Mouse (Mus musculus): ENCODE results near the gene Endov. TPM values are rescaled to one million over a fixed set of nuclear protein-coding genes. Genes with fewer than 3 reads are reported as not detected.

Gene Endov
- polyA plus RNA-seq, 1 experiment from 2014 or later = 21.1 TPM

DNA sequence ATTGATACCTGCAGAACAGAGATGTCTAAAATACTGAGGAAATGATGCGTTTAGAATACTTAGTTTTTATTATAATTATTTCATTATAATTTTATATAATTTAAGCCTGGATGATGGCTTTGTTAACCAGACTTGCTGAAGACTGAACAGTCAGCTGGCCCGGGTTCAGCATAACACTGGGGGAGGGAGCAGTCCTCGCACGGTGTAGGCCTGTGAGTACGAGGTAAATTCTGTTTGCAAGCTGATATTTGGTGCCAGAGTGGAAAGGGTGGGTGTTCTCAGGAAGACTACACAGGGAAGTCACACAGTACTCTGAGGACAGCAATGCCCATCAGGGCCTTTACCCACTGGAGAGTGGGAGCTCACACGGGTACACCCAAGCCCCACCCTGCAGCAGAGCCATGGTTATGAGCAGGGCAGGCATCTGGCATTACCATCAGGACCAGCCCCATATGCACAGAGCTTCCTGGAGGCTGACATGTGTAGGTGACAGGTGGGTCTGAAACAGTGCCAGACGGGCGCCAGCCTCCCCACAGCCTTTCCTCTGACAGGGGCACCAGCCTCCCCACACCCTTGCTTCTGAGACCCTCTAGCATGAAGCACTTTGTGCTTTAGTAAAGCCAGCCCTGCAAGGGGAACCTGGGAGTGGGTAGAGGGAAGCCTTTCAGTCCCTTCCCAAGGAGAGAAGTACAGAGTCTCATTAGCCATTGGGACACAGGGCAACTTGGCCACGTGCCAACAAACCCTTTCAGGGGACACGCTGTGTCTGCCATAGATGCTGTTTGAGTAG lies 59.6 kb downstream of the Endov start:
- WGBS = 54% methylated on average over 10 of the region's 10 CpGs
- Histone ChIP-seq H3K36me3 (replicated peaks) (no peaks in the 10 kb centered on the region), H3K27ac (replicated peaks) (no peak overlapping the region), H3K9me3 (no peaks in the 10 kb centered on the region), H3K4me3 (no peak overlapping the region), H3K4me1 (peaks cover 59% of the 10 kb centered on the region), H3K27me3 (replicated peaks; ENCODE audit: low read depth, poor library complexity, severe bottlenecking) (peaks cover 98% of the 10 kb centered on the region)
- no peak for DNase-seq (ENCODE audit: low spot score)

DNA sequence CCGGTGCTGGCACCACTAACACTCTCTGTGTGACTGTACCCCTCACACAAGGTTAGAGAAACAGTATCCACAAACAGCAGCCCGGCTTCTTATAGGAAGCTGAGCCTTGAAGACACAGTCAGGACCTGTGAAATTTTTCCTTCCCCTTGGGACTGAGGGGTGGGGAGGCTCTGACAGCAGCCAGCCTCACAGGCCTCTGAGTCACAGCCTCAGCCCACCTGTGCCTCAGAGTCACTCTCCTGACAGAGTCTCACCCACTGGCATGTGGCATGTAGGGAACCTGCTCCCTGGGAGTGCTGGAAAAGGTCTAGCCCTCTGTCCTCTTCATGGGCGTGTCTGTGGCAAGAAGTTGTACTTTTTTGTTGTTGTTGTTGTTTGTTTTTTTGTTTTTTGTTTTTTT lies 60.3 kb downstream of the Endov start:
- no peak overlapping the region for H3K4me3 ChIP-seq
- H3K27me3 ChIP-seq (replicated peaks; ENCODE audit: low read depth, poor library complexity, severe bottlenecking) = peaks cover 98% of the 10 kb centered on the region
- H3K27ac ChIP-seq (replicated peaks) = no peak overlapping the region
- peaks cover 52% of the 10 kb centered on the region for H3K4me1 ChIP-seq
- H3K9me3 ChIP-seq = no peaks in the 10 kb centered on the region
- H3K36me3 ChIP-seq (replicated peaks) = no peaks in the 10 kb centered on the region
- 54% methylated on average over 3 of the region's 3 CpGs for WGBS
- no peak for DNase-seq (ENCODE audit: low spot score)

DNA sequence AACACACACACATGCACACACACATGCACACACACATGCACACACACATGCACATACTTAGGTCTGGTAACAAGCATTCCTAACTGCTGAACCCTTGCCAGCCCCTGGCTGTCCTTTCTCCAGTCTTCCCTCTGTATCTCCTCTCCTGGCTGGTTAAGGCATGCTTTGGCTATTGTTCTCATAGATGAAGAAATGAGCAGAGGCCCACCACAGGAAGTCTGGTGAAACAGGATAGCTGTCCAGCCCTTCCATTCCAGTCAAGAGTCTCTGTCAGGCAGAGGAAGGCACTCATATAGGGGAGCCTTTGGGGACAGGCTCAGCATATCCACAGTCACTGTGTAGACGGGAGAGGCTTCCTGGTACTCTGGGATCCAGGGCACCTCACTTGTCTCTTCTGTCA lies 61.2 kb downstream of the Endov start:
- Histone ChIP-seq H3K27me3 (replicated peaks; ENCODE audit: low read depth, poor library complexity, severe bottlenecking) (peaks cover 98% of the 10 kb centered on the region), H3K4me3 (no peak overlapping the region), H3K36me3 (replicated peaks) (no peaks in the 10 kb centered on the region), H3K9me3 (no peaks in the 10 kb centered on the region), H3K27ac (replicated peaks) (no peak overlapping the region), H3K4me1 (peaks cover 46% of the 10 kb centered on the region)
- 38% methylated on average over 1 of the region's 1 CpGs for WGBS
- no peak for DNase-seq (ENCODE audit: low spot score)

DNA sequence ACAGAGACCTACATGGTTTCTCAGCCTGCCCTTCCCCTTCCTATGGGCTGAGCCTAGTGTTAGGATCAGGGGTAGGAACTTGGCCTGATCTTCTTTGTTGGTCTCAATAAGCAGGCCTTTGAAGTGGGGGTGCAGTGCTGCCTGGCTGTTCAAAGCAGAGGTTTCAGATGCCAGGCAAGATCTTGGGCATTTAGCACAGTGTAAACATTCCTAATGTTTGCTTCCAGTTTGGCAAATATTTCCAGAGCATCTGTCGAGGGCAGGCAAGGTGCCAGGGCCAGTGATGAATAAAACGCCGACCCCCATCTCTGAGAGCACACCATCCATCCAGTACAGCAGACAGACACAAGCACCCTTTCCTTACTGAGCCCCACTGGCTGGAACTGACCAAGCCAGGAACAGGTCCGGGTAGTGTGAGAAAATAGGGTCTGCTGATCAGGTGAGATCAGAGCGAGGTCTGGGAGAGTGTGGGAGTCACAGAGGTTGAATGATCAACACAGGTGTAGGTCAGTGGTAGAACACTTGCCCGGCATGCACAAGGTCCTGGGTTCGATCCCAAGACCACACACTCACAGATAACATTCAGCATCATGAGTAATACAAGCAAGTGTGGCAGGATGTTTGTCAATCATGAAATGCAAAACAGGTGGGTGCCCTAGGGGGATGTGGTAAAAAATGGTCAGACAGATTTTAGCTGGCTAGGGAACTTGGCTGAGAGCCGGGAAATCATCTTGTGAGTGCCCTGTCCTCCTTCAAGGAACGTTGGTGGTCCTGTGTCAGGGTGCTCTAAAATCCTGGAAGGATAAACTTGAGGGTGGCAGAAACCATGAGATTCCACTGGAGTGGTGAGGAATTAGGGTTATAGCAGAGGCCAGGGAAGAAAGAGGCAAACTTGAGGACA lies 62.0 kb downstream of the Endov start:
- H3K27me3 ChIP-seq (replicated peaks; ENCODE audit: low read depth, poor library complexity, severe bottlenecking) = peaks cover 96% of the 10 kb centered on the region
- no peak for DNase-seq (ENCODE audit: low spot score)
- H3K36me3 ChIP-seq (replicated peaks) = no peaks in the 10 kb centered on the region
- no peaks in the 10 kb centered on the region for H3K9me3 ChIP-seq
- H3K4me1 ChIP-seq = peaks cover 46% of the 10 kb centered on the region
- no peak overlapping the region for H3K4me3 ChIP-seq
- no peak overlapping the region for H3K27ac ChIP-seq (replicated peaks)
- WGBS = 72% methylated on average over 9 of the region's 9 CpGs

DNA sequence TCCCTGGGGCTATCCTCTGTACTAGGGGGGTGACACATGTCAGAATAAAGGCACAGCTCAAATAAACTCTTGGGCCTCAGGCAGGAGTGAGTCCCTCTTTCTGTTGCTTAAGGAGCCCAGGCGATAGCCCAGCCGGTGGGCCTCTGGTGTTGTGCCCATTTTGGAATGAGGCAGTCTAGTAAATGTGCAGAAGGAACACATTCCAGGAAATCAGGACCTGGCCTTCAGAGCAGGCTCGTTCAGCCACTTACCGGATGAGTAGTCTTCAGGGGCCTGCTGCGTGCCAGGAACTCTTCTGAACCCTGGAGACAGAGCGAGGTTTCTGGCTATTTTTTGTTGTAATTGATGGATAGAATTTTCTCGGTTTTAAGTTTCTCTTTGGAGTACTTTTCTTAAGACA lies 63.6 kb downstream of the Endov start:
- Histone ChIP-seq H3K36me3 (replicated peaks) (no peaks in the 10 kb centered on the region), H3K4me1 (peaks cover 46% of the 10 kb centered on the region), H3K27me3 (replicated peaks; ENCODE audit: low read depth, poor library complexity, severe bottlenecking) (peaks cover 82% of the 10 kb centered on the region), H3K4me3 (no peak overlapping the region), H3K9me3 (no peaks in the 10 kb centered on the region), H3K27ac (replicated peaks) (no peak overlapping the region)
- DNase-seq (ENCODE audit: low spot score) = no peak
- WGBS = 83% methylated on average over 7 of the region's 7 CpGs

DNA sequence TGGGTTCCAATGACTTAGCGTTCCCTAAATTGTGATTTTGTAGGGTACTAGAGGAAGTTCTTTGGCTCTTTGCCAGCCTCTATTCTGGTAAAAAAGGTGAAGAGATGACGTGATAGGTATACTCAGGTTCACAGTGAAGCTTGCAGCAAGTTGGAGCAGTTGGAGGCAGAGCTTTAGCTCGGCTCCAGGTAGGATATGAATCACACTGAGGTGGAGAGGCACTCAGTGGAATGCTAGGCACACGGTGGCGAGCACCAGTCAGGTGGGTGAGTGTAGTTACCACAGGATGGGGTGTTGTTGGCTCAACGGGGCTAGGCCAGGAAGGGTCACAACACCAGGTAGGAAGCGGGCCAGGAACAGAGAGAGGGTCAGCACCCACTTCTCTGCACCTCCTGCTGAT lies 64.0 kb downstream of the Endov start:
- H3K27me3 ChIP-seq (replicated peaks; ENCODE audit: low read depth, poor library complexity, severe bottlenecking) = peaks cover 82% of the 10 kb centered on the region

DNA sequence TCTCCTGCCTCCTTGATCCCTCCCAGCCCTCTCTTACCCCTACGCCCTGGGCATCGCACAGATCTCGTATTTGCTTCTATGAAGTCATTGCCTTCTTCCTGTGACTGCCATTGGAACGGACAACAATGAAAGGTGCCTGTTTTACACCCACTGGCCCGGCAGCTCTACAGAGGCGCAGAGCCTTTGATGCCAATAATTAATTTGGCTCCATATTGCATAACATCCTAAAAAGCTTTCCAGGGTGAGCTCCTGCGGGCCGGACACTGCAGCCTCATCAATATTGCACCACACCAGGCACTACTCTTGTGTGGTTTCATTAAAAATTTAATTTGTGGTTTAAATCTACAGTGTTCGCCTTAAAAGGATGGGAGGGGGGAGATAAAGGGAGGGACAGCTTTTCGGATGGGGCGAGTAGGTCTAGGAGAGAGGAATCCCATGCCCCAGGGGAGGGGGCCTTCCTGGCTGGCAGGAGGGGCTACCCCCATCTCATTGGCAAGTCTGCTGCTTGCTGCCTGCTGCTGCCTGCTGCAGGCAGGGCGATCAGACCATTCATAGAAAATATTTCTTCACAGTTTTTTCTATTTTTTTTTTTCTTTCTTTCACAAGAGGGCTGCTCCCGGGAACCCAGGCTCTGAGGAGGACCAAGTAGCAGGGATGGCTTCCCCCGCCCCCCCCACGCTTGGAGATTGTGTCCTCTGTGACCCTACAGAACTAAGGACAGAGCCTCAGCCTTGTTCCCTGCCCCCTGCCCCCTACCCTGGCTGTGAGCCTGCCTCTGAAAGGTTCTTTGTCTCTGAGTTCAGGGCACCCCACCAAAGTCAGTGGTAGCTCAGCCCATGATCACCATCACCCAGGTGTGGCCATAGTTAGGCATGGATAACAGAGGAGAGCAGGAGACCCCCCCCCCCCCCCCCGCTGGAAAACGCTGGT lies 67.1 kb downstream of the Endov start:
- Histone ChIP-seq H3K27ac (replicated peaks) (peak overlapping the region; percentile 85), H3K9me3 (no peaks in the 10 kb centered on the region), H3K4me1 (peaks cover 40% of the 10 kb centered on the region), H3K36me3 (replicated peaks) (no peaks in the 10 kb centered on the region), H3K27me3 (replicated peaks; ENCODE audit: low read depth, poor library complexity, severe bottlenecking) (peaks cover 72% of the 10 kb centered on the region), H3K4me3 (peak overlapping the region; percentile 45)
- peak; percentile 68 for DNase-seq (ENCODE audit: low spot score)
- WGBS = 23% methylated on average over 17 of the region's 17 CpGs

More for the DNA sequence above, 64.0 kb downstream of the Endov start:
- peaks cover 48% of the 10 kb centered on the region for H3K4me1 ChIP-seq
- 87% methylated on average over 7 of the region's 7 CpGs for WGBS
- H3K9me3 ChIP-seq = no peaks in the 10 kb centered on the region
- H3K4me3 ChIP-seq = no peak overlapping the region
- DNase-seq (ENCODE audit: low spot score) = no peak
- H3K27ac ChIP-seq (replicated peaks) = no peak overlapping the region
- no peaks in the 10 kb centered on the region for H3K36me3 ChIP-seq (replicated peaks)

DNA sequence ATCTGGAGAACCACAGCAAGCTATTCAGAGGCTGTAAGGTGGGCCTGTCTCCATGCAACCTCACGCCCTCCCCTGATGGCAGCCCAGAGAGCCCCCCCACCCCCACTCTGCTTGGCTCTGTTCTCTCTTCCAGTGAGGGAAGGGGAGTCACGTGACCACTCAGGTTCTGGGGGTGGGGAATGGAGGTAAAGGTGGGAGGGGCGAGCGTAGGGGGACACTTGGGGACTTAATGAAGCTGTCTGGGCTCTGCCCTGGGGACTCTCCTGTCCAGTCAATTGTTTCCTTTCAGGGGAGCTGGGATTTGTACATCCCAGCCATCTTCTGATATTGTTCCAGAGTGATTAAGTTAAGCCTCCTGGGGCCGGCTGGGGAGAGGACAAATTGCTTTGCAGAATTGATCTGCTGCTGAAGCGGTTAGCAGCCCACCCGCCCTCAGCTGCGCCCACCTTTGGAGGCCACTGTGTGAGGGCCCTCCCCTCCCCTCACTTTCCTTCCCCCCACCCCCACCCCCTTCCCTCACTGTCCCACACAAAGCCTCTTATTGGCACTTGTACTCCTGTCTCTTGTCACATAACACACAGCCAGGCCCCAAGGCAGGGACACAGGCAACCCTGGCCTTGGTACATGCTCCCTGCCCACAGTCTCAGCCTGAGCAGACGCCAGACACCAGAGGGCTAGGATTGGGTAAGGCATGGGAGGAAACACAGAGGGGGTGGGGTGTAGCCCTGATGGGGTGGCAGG lies 67.9 kb downstream of the Endov start:
- peak overlapping the region; percentile 45 for H3K4me3 ChIP-seq
- WGBS = 4% methylated on average over 9 of the region's 9 CpGs
- no peaks in the 10 kb centered on the region for H3K9me3 ChIP-seq
- peak; percentile 81 for DNase-seq (ENCODE audit: low spot score)
- peaks cover 72% of the 10 kb centered on the region for H3K27me3 ChIP-seq (replicated peaks; ENCODE audit: low read depth, poor library complexity, severe bottlenecking)
- no peaks in the 10 kb centered on the region for H3K36me3 ChIP-seq (replicated peaks)
- peak overlapping the region; percentile 85 for H3K27ac ChIP-seq (replicated peaks)
- peaks cover 45% of the 10 kb centered on the region for H3K4me1 ChIP-seq

Other genes with a start within 250 kb of the Endov start
- gene Gaa, start 223.5 kb upstream of the Endov start, polyA plus RNA-seq (2016; fragmentation: Nextera tagmentation; extraction: Ambion mirVana) = 30.8 TPM in 2 replicates
- 465 and 504 TPM in 2 replicates for gene Eif4a3, start 191.3 kb upstream of the Endov start, polyA plus RNA-seq (2016; fragmentation: Nextera tagmentation; extraction: Ambion mirVana)
- gene Card14, start 183.6 kb upstream of the Endov start, polyA plus RNA-seq (2016; fragmentation: Nextera tagmentation; extraction: Ambion mirVana) = 0.05 TPM in 1 of 2 replicates, not detected in the other
- gene Sgsh, start 135.8 kb upstream of the Endov start, polyA plus RNA-seq (2016; fragmentation: Nextera tagmentation; extraction: Ambion mirVana) = 5.4 and 5.5 TPM in 2 replicates
- 7.6 and 8.2 TPM in 2 replicates for gene Slc26a11, start 135.8 kb upstream of the Endov start, polyA plus RNA-seq (2016; fragmentation: Nextera tagmentation; extraction: Ambion mirVana)
- 1.4 TPM in 2 replicates for gene Rnf213, start 98.2 kb upstream of the Endov start, polyA plus RNA-seq (2016; fragmentation: Nextera tagmentation; extraction: Ambion mirVana)
- 1.9 and 2.6 TPM in 2 replicates for gene Nptx1, start 56.4 kb downstream of the Endov start, polyA plus RNA-seq (2016; fragmentation: Nextera tagmentation; extraction: Ambion mirVana)
- gene Rptor, start 111.6 kb downstream of the Endov start, polyA plus RNA-seq (2016; fragmentation: Nextera tagmentation; extraction: Ambion mirVana) = 14.4 and 15.7 TPM in 2 replicates

Data from embryonic facial prominence, embryonic 10.5 days (tissue).